Mouse (Mus musculus): ENCODE data around the gene Ap1s1. TPM values are rescaled to one million over a fixed set of nuclear protein-coding genes. Genes with fewer than 3 reads are reported as not detected.
A peak's percentile ranks its signal among the peaks of the same experiment; 100 is the strongest.

Gene Ap1s1
- 144 and 159 TPM in 2 replicates for polyA plus RNA-seq (2014; fragmentation: Nextera tagmentation; extraction: Ambion mirVana)

DNA sequence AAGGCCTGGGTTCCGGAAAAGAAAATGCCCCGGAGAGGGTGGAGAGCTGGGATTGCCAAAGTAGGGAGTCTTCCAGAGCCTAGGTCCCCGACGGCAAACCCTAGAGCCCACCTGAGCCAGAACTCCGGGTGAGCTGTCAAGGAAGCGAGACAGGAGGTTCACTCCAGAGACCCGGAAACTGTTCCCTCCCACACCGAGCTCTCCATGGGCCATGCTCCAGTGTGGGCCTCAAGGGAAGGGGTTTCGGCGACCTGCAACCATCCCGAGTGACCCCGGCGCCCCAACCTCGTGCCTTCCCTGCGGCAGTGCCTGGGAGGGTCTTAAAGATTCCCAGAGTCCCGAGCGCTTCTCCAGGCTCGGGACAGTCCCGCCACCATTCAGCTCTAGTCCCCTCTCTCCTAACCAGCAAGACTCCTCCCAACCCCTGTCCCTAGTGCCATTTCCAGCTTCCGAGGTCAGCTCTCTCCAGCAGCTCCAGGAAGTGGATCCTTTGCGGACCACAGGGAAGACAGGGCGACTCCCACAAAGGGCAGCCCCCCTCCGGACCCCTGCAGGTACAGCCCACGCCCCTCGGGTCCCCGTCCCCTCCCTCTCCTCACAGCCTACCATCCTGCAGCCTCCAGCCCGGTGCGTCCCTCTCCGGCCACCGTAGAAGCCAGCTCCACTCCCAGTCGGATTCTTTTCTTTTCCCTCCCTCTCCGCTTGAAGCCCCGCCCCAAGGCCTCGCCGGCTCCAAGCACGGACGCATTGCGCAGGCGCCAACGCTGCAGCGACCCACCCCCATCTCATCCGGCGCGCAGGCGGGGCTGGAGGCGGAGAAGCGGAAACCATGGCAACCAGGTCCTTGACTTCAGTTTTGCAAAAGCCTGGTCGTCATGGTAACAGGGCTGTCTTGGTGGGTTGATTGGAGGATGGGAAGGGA, at the start of gene Ap1s1:
TSS of gene Ap1s1 (minus strand) at position 734 of the 922 bp plus-strand sequence.
- no peaks in the 10 kb centered on the region for H3K9me3 ChIP-seq (replicated peaks; ENCODE audit: control insufficient read depth, low read length)
- peak within 1 kb of the TSS; percentile 80 for H3K9ac ChIP-seq (replicated peaks; ENCODE audit: low read length)
- H3K27me3 ChIP-seq (ENCODE audit: control insufficient read depth, insufficient read depth, low read length), result no peaks in the 10 kb centered on the region
- H3K27ac ChIP-seq (replicated peaks; ENCODE audit: low read depth, low read length), result 0 out of 2 replicates have a peak within 1 kb of the TSS, but pooled peaks have one; percentile 16
- no peaks in the 10 kb centered on the region for H3K36me3 ChIP-seq (replicated peaks; ENCODE audit: control insufficient read depth, insufficient read depth, low read depth, low read length)
- ATAC-seq (replicated peaks; ENCODE audit: insufficient number of reproducible peaks, low FRiP score, low TSS enrichment, low read depth) (peak; percentile 90), DNase-seq (ENCODE audit: low spot score) (peak; percentile 100)
- WGBS, result 1% methylated on average over 48 of the region's 48 CpGs
- H3K4me2 ChIP-seq (ENCODE audit: low read depth, low read length), result peak within 1 kb of the TSS; percentile 82
- H3K4me3 ChIP-seq (ENCODE audit: low read depth, low read length), result peak within 1 kb of the TSS; percentile 71
- no peaks in the 10 kb centered on the region for H3K4me1 ChIP-seq (ENCODE audit: control insufficient read depth, insufficient read depth, low read length)

DNA sequence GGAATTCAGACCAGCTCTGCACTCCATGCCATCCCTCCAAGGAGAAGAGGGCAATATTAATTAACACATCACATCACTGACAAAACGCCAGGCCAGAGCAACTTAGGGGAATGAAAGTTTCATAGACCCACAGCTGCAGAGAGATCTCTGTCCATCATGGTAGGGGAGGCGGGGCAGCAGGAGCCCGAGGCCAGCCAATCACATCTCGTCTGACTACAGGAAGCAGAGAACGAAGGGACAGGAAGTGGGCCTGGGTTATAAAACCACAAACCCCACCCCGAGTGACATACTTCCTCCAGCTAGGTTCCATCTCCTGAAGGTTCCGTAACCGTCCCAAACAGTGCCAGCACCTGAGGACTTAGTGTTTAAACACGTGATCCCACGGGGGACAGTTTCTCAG, 49.2 kb upstream of the Ap1s1 start:
- WGBS, result 83% methylated on average over 10 of the region's 10 CpGs
- Histone ChIP-seq H3K36me3 (replicated peaks; ENCODE audit: control insufficient read depth, insufficient read depth, low read depth, low read length) (no peaks in the 10 kb centered on the region), H3K4me3 (ENCODE audit: low read depth, low read length) (no peak overlapping the region), H3K4me1 (ENCODE audit: control insufficient read depth, insufficient read depth, low read length) (no peaks in the 10 kb centered on the region), H3K9me3 (replicated peaks; ENCODE audit: control insufficient read depth, low read length) (no peaks in the 10 kb centered on the region), H3K27ac (replicated peaks; ENCODE audit: low read depth, low read length) (no peak overlapping the region), H3K27me3 (ENCODE audit: control insufficient read depth, insufficient read depth, low read length) (no peaks in the 10 kb centered on the region), H3K9ac (replicated peaks; ENCODE audit: low read length) (no peak overlapping the region), H3K4me2 (ENCODE audit: low read depth, low read length) (no peak overlapping the region)
- ATAC-seq (replicated peaks; ENCODE audit: insufficient number of reproducible peaks, low FRiP score, low TSS enrichment, low read depth) (no peak), DNase-seq (ENCODE audit: low spot score) (no peak)

DNA sequence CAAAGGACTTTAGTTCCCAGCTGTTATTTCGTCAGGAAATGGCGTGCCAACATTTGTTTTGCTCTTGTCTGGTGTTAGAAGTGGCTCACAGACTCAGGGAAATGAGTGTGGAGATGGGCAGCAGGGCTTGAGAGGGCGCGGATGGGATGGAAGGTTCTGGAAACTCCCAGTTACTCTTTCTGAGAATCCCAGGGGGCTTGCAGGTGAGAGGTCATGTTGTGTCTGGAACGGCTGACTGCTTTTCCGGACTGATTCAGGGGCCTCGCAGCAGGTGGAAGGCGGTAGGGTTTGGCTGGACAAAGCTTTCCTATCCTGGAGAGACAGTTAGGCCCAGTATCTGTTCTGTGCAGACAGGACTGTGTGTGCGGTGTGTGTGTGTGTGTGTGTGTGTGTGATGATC, 47.8 kb upstream of the Ap1s1 start:
- Histone ChIP-seq H3K9me3 (replicated peaks; ENCODE audit: control insufficient read depth, low read length) (no peaks in the 10 kb centered on the region), H3K4me3 (ENCODE audit: low read depth, low read length) (no peak overlapping the region), H3K27ac (replicated peaks; ENCODE audit: low read depth, low read length) (no peak overlapping the region), H3K9ac (replicated peaks; ENCODE audit: low read length) (no peak overlapping the region), H3K4me1 (ENCODE audit: control insufficient read depth, insufficient read depth, low read length) (no peaks in the 10 kb centered on the region), H3K36me3 (replicated peaks; ENCODE audit: control insufficient read depth, insufficient read depth, low read depth, low read length) (no peaks in the 10 kb centered on the region), H3K27me3 (ENCODE audit: control insufficient read depth, insufficient read depth, low read length) (no peaks in the 10 kb centered on the region), H3K4me2 (ENCODE audit: low read depth, low read length) (no peak overlapping the region)
- no peak for DNase-seq (ENCODE audit: low spot score)
- WGBS, result 66% methylated on average over 9 of the region's 9 CpGs
- ATAC-seq (replicated peaks; ENCODE audit: insufficient number of reproducible peaks, low FRiP score, low TSS enrichment, low read depth), result no peak

DNA sequence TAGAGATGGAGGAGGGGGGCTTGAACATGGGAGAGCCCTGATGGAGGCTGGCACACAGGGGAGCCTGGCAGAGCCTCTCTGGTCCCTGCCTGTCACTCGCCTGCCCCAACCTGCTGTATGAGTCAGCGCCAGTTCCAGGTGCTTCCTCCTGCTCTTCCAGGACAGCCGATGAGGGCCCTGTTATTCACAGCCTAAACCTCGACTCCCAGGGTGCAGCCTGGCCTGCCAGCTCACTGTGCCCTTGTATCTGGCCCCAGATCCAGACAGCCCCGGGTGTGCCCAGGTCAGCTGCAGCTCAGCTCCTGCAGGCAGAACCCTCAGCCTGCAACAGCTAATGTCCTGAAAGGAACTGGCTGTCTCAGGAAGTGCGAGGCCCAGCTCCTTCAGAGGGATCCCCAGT, 45.6 kb upstream of the Ap1s1 start:
- Histone ChIP-seq H3K9me3 (replicated peaks; ENCODE audit: control insufficient read depth, low read length) (no peaks in the 10 kb centered on the region), H3K4me3 (ENCODE audit: low read depth, low read length) (no peak overlapping the region), H3K36me3 (replicated peaks; ENCODE audit: control insufficient read depth, insufficient read depth, low read depth, low read length) (no peaks in the 10 kb centered on the region), H3K4me1 (ENCODE audit: control insufficient read depth, insufficient read depth, low read length) (no peaks in the 10 kb centered on the region), H3K27ac (replicated peaks; ENCODE audit: low read depth, low read length) (no peak overlapping the region), H3K4me2 (ENCODE audit: low read depth, low read length) (no peak overlapping the region), H3K27me3 (ENCODE audit: control insufficient read depth, insufficient read depth, low read length) (no peaks in the 10 kb centered on the region), H3K9ac (replicated peaks; ENCODE audit: low read length) (no peak overlapping the region)
- no peak for ATAC-seq (replicated peaks; ENCODE audit: insufficient number of reproducible peaks, low FRiP score, low TSS enrichment, low read depth)
- no peak for DNase-seq (ENCODE audit: low spot score)
- 62% methylated on average over 6 of the region's 6 CpGs for whole genome bisulfite sequencing

DNA sequence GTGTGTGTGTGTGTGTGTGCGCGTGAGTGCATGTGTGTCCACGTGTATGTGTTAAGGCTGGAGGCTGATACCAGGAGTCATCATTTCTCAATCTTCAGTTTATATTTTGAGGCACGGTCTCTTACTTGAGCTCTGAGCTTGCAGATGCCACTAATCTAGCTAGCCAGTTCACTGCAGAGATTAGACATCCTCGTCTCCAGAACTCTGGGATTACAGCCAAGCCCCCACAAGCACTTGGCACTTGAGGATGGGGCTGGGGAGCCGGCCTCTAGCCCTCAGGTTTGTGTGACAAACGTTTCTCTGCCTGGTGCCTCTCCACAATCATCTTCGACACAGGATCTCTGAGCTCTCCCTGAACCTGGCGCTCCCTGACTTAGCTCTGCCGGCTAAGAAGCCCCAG, 44.9 kb upstream of the Ap1s1 start:
- Histone ChIP-seq H3K4me1 (ENCODE audit: control insufficient read depth, insufficient read depth, low read length) (no peaks in the 10 kb centered on the region), H3K36me3 (replicated peaks; ENCODE audit: control insufficient read depth, insufficient read depth, low read depth, low read length) (no peaks in the 10 kb centered on the region), H3K27ac (replicated peaks; ENCODE audit: low read depth, low read length) (no peak overlapping the region), H3K9ac (replicated peaks; ENCODE audit: low read length) (no peak overlapping the region), H3K9me3 (replicated peaks; ENCODE audit: control insufficient read depth, low read length) (no peaks in the 10 kb centered on the region), H3K4me3 (ENCODE audit: low read depth, low read length) (no peak overlapping the region), H3K27me3 (ENCODE audit: control insufficient read depth, insufficient read depth, low read length) (no peaks in the 10 kb centered on the region), H3K4me2 (ENCODE audit: low read depth, low read length) (no peak overlapping the region)
- DNase-seq (ENCODE audit: low spot score), result no peak
- 72% methylated on average over 10 of the region's 10 CpGs for WGBS
- ATAC-seq (replicated peaks; ENCODE audit: insufficient number of reproducible peaks, low FRiP score, low TSS enrichment, low read depth), result no peak

GRCm38 (mm10) chr5:137087410-137087809, 41.5 kb upstream of the Ap1s1 start:
- Histone ChIP-seq H3K4me1 (ENCODE audit: control insufficient read depth, insufficient read depth, low read length) (no peaks in the 10 kb centered on the region), H3K4me3 (ENCODE audit: low read depth, low read length) (no peak overlapping the region), H3K36me3 (replicated peaks; ENCODE audit: control insufficient read depth, insufficient read depth, low read depth, low read length) (no peaks in the 10 kb centered on the region), H3K4me2 (ENCODE audit: low read depth, low read length) (no peak overlapping the region), H3K9me3 (replicated peaks; ENCODE audit: control insufficient read depth, low read length) (no peaks in the 10 kb centered on the region), H3K27ac (replicated peaks; ENCODE audit: low read depth, low read length) (no peak overlapping the region), H3K27me3 (ENCODE audit: control insufficient read depth, insufficient read depth, low read length) (no peaks in the 10 kb centered on the region), H3K9ac (replicated peaks; ENCODE audit: low read length) (no peak overlapping the region)
- 87% methylated on average over 8 of the region's 8 CpGs for WGBS
- DNase-seq (ENCODE audit: low spot score) (no peak), ATAC-seq (replicated peaks; ENCODE audit: insufficient number of reproducible peaks, low FRiP score, low TSS enrichment, low read depth) (no peak)

DNA sequence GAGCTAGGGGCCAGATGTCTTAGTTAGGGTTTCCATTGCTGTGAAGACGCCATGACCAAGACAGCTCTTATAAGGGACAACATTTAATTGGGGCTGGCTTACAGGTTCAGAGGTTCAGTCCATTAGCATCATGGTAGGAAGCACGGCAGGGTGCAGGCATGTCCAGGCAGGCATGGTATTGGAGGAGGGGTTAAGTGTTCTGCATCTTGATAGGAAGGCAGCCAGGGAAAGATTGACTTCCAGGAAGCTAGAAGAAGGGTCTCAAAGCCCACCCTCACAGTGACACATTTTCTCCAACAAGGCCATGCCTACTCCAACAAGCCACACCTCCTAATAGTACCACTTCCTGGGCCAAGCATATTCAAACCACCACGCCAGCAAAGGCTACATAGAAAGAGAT, 39.8 kb upstream of the Ap1s1 start:
- Histone ChIP-seq H3K9me3 (replicated peaks; ENCODE audit: control insufficient read depth, low read length) (no peaks in the 10 kb centered on the region), H3K36me3 (replicated peaks; ENCODE audit: control insufficient read depth, insufficient read depth, low read depth, low read length) (no peaks in the 10 kb centered on the region), H3K27me3 (ENCODE audit: control insufficient read depth, insufficient read depth, low read length) (no peaks in the 10 kb centered on the region), H3K4me2 (ENCODE audit: low read depth, low read length) (no peak overlapping the region), H3K4me1 (ENCODE audit: control insufficient read depth, insufficient read depth, low read length) (no peaks in the 10 kb centered on the region), H3K4me3 (ENCODE audit: low read depth, low read length) (no peak overlapping the region), H3K27ac (replicated peaks; ENCODE audit: low read depth, low read length) (no peak overlapping the region), H3K9ac (replicated peaks; ENCODE audit: low read length) (no peak overlapping the region)
- 78% methylated on average over 3 of the region's 3 CpGs for WGBS
- DNase-seq (ENCODE audit: low spot score) (no peak), ATAC-seq (replicated peaks; ENCODE audit: insufficient number of reproducible peaks, low FRiP score, low TSS enrichment, low read depth) (no peak)

GRCm38 (mm10) chr5:137085021-137085420, 39.1 kb upstream of the Ap1s1 start:
- Histone ChIP-seq H3K4me2 (ENCODE audit: low read depth, low read length) (no peak overlapping the region), H3K9ac (replicated peaks; ENCODE audit: low read length) (no peak overlapping the region), H3K27me3 (ENCODE audit: control insufficient read depth, insufficient read depth, low read length) (no peaks in the 10 kb centered on the region), H3K27ac (replicated peaks; ENCODE audit: low read depth, low read length) (no peak overlapping the region), H3K4me1 (ENCODE audit: control insufficient read depth, insufficient read depth, low read length) (no peaks in the 10 kb centered on the region), H3K4me3 (ENCODE audit: low read depth, low read length) (no peak overlapping the region), H3K36me3 (replicated peaks; ENCODE audit: control insufficient read depth, insufficient read depth, low read depth, low read length) (no peaks in the 10 kb centered on the region), H3K9me3 (replicated peaks; ENCODE audit: control insufficient read depth, low read length) (no peaks in the 10 kb centered on the region)
- ATAC-seq (replicated peaks; ENCODE audit: insufficient number of reproducible peaks, low FRiP score, low TSS enrichment, low read depth) (no peak), DNase-seq (ENCODE audit: low spot score) (no peak)
- WGBS, result 86% methylated on average over 6 of the region's 6 CpGs
